Mouse (Mus musculus): ENCODE results near the gene Olfr520.
A peak's percentile ranks its signal among the peaks of the same experiment; 100 is the strongest.
"Not testable (repeated sequence)": the region's sequence is repeated elsewhere in the genome, so short reads cannot be mapped to it uniquely, and the experiment has no call there.

The Olfr520 gene

DNA sequence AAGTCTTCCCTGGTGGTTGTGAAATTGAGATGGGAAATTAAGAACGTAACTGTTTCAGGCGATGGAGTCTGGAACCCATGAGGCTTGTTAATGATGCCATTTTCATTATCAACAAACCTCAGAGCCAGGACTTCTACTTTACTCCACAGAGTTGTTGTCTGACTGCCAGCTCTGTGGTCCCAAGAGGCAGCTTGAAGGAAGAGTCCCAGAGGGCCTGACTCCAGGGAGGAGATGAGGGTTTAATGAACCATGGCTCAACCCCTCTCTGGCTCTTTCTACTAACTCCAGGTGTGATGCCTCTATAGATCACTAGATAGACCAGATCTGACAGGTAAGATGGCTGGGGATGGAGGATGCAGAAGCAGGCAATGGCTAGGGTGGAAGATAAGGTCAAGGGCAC, at the start of gene Olfr520:
Olfr520 (plus strand) TSS at position 301 of the 400 bp plus-strand sequence.
- no peak for DNase-seq (ENCODE audit: low read depth, low spot score)

DNA sequence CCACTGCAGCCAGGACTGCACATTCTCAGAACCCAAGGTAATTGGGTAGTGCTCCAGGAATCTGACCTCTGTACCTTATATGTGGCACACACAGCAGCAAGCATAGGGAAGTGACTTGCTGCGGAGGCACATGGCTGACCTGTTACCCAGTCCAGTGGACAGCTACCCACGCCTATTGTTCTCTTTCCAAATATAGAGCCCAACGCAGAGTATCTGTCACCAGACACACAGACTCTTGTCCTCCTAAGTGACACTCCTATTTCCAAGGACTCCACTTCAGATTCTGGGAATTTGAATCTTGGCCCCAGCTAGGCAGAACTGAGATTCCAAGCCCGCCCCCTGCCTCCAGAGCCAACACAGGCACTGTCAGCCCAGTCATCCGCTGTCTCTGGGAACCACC, 49.3 kb upstream of the Olfr520 start:
- no peak for DNase-seq (ENCODE audit: low read depth, low spot score)

DNA sequence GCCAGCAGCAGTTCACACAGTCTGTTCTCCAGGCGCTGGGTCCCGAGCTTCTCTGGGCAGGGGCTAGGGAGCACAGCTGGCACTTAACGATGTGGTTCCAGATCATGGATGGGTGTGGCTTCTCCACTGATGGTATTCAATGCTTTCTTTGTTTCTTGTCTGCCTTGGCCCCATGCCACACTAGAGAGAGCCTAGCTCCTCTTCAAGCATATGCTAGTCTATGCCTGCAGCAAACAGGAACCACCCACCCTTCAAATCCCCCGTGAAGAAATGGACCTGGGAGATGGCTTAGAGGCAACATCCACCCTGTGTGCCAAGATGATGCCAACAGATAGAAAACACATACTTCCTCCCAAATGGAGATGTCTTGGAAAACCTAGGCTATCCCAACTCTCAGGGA, 46.0 kb upstream of the Olfr520 start:
- no peak for DNase-seq (ENCODE audit: low read depth, low spot score)

DNA sequence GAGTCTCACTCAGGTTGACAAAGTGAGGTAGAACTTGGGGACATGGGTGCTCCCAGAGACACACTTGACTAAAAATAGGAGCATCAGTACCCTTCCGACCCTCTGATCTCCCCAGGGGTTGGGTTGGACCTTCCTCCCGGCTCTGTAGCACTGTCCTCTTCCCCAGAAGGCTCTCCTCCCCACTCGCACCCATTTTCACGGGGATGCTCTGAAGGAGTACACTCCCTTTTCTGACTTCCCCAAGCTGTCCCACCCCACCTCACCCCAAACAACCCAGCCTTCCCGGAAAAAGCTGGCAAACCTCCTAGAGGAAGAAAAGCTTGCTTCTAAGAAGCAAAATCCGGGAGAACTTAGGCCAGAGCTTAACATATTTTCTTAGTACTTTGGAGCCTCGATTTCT, 39.3 kb upstream of the Olfr520 start:
- no peak for DNase-seq (ENCODE audit: low read depth, low spot score)

DNA sequence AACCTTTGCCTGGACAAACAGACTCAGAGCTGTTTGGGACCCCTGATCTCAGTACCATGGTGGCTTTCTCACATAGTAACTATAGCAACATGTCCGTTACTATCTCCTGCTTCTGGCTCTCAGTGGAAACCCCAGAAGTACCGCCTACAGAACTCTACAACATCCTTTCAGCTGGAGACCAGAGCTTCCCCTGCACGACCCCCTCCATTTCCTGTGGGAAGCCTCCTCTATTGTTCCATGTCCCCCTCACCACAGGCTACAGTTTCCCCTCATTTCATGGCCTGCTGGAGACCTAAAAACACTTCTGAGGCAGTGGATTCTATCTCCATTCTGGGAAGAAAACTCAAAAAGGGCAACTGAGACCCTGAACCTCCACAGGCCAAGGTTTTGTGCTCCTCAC, 37.7 kb upstream of the Olfr520 start:
- DNase-seq (ENCODE audit: low read depth, low spot score) = no peak

DNA sequence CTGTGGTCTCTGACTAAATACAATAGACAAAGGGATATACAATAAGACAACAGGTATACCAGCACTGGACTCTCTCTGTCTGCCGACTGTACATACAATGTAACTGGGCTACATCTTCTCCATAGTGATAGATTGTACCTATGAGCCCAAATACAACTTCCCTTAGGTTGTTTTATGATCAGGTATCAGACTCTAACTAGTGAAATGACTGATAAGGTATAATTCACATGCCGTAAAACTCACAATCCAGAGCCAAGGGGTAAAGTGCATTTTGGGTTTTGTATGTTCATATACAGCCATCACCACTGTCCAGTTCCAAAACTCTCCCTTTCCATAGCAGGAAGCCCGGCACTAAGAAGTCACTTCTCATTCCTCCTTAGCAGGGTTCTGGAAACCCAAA, 36.7 kb upstream of the Olfr520 start:
- no peak for DNase-seq (ENCODE audit: low read depth, low spot score)

DNA sequence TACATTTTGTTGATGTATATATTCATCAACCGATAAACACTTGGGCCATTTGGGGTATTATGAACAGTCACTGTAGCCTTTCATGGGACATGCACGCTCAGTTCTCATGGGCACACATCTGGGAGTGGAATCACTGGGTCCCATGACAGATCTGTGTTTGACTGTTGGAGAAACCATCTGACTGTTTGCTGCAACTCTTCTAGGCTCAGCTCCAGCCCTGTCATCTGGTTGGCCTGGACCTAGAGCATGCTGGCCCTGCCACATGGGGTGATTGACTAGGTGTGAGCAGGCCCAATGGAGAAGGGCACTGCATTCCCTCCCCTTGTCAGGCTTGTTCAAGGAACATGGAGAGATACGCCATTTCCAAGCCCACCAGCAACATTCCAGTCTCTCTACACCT, 36.1 kb upstream of the Olfr520 start:
- DNase-seq (ENCODE audit: low read depth, low spot score) = no peak

DNA sequence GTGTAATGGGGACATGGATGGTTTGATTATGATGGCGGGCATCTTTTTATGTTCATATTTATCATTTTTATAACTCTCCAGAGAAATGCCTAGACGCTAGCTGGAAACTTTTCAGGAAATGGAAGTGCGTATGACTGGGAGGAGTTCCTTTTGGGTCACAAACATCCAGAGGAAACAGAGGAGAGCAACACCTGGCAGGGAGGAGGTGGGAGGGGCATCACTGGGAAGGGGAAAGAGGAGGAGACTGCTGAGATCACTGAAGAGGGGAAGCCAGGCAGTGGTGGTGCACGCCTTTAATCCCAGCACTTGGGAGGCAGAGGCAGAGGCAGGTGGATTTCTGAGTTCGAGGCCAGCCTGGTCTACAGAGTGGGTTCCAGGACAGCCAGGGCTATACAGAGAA, 35.6 kb upstream of the Olfr520 start:
- DNase-seq (ENCODE audit: low read depth, low spot score) = not testable (repeated sequence)

DNA sequence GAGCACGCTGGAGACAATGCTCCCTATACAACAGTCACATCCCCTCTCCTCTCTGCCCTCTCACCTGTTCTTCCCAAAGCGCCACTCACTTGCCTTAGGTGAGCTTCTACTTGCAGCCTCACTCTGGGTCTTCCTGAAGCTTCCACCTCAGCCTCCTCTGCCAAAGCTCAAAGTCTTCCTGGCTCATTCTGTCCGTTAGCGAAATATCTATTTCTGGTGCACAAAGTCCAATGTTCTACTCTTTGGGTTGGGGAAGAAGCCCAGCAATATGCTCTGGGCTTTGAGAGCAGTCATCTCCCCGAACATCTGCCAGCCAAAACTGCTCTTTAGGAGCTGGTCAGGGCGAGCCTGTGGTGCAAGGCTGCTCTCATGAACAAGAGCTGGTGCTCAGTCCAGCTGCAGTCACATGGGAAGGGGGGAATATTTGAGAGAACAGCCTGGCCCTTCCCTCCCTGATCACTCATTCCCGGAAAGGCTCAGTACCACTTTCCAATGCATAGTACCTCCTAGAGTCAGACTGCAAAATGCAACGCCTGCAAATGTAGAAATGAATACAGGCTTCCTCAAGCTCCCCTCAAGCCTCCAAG, 34.5 kb upstream of the Olfr520 start:
- no peak for DNase-seq (ENCODE audit: low read depth, low spot score)

DNA sequence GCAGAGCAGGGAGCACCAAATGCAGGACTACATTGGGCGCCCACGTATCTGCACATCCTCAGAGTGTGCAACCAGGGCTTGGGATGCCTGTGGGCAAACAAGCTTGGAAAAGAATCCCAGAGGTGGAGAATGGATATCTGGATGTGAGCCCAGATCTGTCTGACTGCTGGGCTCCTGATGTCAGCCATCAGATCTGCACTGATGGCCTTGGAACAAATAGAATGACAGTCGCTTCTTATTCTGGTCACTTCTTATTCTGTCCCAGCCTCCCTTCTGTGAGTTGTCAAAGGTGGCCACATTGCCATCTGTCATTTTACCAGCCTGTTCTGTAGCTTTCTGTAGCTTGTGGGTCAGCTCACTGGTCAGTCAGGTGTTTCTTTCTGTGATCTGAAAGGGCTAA, 31.5 kb upstream of the Olfr520 start:
- DNase-seq (ENCODE audit: low read depth, low spot score) = no peak

DNA sequence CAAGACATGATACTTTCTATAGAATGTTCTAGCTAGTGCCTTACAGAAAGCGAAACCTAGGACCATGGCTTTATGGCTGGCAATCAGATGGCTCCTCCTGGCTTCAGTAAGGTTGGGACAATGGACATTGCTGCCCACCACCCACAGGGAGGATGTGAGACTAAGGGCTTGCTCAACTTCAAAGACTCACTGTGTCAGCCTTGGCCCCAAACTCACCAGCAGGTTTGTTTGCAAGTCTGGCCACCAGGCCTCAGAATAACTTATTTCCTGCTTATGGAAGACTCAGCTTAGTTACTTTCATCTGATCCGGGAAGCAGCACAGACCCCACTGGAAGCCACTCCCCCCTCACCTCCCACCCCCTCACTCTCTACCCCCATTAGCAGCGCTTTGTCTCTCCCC, 31.0 kb upstream of the Olfr520 start:
- no peak for DNase-seq (ENCODE audit: low read depth, low spot score)

DNA sequence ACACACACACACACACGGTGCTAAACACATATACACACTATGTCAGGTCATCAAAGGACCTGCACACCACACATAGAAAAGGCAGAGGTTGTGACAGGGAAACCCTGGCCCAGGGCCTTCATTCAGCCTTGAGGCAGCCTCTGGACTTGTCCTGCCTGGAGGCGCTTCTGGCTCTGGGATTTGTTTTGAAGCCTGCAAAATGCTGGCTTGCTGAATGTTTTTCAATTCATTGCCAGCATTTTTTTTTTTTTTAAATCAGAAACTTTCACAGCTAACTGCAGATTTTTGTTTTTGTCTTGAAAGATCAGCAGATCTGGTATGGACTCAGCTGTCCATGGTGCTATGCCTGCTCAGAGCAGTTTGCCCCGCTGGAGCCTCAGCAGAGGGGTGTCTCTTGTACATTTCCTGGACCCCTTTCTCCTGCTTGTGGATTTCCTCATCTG, 30.3 kb upstream of the Olfr520 start:
- no peak for DNase-seq (ENCODE audit: low read depth, low spot score)

DNA sequence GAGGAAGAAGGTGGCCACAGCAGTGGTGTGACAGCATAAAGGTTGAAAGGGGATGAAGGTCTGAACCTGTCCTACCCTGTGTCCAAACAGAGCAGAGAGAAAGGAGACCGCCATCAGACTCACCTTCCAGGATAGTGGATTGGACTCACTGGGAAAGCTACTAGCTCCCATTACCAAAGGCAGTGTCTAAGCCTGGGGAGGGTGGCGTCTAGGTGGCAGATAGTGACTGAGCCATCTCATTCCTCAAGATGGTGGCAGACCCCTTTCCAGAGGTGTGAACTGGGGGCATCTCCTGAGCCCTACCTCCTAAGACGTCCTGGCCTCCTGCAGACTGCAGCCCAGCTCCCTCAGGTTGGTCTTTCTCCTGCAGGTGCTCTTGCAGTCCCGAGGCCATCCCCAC, 29.4 kb upstream of the Olfr520 start:
- DNase-seq (ENCODE audit: low read depth, low spot score) = no peak

DNA sequence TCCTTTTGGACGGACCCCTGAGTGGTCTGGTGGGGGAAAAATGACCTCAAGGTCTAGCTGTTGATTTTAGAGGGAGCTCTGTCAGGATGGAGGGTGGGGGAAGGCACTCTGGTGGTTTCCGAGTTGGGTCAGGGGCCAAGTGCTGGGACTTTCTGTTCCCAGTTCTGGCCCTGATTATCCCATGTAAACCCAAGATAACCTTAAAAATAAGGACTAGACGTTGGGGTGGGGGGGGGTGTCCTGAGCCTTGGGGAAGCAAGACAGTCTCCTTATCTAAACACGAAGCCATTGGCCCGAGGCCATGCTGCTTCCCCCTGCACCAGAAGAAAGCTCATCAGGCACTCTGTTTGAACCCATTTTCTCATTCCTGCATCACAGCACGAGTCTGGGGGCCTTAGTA, 27.9 kb upstream of the Olfr520 start:
- DNase-seq (ENCODE audit: low read depth, low spot score) = no peak

DNA sequence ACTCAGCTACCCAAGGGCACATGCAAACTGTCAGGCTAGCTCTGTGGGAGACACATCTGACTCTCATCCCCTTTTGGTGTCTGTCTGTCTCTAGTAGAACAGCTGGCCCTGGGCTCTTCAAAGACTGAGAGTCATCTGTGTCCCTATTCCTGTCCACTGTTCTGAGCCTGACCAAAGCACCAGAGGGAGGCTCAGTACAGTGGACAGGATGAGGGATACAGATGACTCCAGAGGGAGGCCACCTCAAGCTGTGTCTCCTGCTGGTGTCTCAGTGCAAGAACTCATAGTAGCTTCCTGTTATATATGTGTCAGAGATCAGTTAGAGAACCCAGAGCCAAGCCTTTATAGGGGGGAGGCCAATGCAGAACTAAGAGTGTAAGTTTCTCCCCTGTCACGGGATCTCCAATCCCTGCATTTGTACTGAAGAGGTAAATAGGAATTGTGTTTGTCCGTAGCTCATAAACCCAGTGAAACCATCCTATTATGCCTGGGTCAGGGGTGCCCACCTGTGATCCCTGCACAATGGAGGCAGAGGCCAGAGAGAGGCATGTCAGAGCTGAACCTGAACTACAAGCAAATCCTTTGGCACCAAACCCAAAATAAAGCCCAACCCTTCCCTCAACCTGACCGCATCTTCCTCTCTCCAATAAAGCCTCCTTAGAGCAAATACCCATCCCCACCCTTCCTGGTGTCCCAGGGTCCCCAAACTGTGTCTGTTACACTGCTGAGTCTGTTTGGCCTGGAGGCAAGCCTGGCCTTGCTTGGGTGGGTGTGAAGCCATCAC, 25.1 kb upstream of the Olfr520 start:
- DNase-seq (ENCODE audit: low read depth, low spot score) = no peak

DNA sequence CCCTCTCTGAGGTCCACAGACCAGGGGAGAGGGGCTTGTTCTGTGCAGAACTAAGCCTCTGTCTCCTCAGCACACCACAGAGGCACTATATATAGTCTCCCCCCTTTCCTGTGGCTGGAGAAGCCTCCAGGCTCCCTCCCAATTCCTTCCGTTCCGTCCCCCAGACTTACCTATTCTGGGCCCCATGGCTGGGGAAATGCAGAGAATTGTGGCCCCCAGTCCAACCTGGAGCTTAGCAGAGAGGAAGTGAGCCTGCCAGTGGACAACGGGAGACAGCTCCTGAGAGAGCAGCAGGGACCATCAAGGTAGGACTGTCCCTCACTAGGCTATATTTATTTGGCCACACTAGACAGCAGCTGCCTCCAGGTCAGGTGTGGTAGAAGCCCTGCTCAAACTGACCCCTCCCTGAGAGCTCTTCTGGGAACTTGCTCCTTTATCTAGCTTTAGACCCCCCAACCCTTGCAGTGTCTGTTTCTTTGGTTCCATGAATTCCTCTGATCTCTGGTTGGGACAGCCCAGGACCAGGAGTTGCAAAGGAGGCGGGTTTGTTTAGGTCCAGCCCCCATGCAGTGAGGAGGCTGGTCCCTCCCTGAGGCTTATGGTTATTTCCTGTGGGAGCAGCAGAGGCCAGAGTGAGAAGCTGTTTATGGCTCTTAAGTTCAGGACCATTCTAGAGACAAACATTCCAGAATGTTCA, 23.6 kb upstream of the Olfr520 start:
- DNase-seq (ENCODE audit: low read depth, low spot score) = no peak

DNA sequence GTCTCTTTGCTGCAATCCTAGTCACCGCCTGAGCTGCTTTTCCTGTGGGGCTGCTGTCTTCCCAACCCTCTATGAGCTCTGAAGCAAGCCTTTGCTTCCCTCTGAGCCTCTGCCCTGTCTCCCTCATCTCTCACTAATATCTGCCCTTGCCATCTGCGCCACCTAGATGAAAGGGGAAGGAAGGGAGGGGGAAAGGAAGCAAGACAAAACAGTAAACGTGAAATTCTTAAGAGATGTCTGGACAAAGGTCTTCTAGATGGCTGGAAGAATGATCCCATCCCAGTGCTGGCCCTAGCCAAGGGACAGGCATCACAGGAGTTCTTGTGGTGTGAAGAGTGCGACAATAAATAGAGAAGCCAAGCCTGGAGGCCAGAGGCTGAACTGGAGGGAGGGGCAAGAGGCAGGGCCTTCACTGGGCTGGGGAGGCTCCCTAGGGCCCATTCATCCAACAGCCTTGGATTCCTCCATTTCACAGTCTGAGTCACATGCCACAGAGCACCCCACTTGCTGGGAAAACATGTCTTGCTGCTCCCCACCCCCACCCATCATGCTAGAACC, 23.0 kb upstream of the Olfr520 start:
- no peak for DNase-seq (ENCODE audit: low read depth, low spot score)

DNA sequence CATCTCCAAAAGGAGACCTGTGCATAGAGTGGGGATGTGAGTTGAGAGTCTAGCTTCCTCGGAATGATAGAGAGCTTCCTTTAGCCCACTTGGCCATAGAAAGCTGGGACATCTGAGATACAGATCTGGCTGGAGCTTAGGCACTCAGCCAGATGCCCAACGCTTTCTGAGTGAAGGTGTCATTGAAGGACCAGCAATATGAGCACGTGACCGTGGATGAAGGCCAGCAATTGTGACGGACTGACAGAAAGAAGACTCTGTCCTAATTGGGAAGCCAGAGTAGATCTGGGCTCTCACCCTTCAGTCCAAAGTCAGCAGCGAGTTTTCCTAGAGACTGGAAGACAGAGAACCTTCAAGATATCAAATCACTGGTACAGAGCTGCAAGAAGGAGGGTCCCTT, 22.4 kb upstream of the Olfr520 start:
- DNase-seq (ENCODE audit: low read depth, low spot score) = no peak

DNA sequence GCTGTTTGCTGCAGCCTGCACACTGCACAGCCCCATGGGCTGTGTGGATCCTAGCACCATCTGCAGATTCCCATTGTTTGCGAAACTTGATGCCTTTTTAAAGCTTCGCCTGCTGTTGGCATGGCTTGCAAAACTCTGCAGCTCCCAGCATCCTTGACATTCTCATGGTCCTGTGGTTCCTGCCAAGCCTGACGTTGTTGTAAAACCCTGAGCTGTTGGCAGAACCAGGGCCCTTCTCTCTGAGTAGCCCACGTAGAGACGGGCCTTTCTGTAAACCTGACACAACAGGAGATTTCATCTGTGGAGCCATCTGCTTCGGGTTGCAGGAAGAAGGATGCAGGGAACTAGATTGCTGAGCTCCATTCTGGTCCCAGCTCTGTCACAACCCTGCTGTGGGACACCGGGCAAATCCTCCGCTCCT, 21.8 kb upstream of the Olfr520 start:
- no peak for DNase-seq (ENCODE audit: low read depth, low spot score)

DNA sequence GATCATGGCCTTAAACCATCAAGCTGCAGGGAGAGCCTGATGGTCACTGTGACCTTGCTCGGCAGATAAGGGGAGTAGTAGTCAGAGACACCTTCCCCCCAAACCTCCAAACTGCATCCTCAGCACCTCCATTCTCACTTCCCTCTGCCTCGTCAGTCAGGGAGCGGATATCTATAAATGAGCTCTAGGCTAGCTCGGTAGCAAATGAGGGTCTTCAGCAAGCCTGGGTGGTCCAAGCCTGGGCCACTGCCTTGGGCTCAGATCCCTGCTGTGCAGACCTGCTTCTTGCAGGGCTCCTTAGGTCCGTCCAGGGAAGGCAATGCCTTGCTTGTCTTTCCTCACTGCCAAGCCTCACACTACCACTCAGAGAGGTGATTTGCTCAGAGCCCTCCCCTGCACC, 21.3 kb upstream of the Olfr520 start:
- no peak for DNase-seq (ENCODE audit: low read depth, low spot score)

DNA sequence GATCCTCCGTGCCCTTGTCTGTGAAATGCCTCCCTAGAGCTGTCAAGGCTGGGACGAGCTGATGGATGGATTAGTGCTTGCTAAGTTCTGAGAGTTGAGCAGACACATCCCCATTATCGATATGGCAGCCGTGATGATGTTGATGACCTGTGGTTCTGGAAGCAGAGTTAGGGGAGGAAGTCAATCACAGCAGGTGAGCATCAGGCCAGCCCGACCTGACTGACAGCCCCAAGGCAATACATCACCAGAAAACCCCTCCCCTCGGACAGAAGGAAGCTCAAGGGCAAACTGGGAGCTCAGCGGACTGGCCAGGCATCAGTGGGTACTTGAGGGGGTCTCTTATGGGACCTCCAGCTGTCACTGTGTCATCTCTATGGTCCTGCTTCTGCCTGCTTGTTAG, 20.1 kb upstream of the Olfr520 start:
- no peak for DNase-seq (ENCODE audit: low read depth, low spot score)

DNA sequence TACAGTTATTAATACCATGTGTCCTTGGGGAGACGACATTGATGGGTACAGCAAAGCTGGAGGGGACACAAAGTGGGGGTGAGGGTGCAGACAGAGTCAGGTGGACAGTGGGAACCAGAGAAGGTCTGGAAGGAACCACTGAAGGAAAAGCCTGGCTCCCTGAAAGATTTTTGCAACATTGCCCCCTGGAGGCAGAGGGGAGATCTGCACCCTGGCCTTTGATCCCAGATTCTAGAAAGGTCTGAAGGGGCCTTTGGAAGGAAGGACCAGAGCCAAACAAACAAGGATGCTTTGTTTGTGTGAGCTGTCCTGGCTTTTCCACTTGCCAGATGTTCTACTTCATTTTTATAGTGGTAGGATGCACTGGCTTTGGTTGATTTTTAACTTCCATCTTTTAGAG, 19.6 kb upstream of the Olfr520 start:
- peak; percentile 24 for DNase-seq (ENCODE audit: low read depth, low spot score)

DNA sequence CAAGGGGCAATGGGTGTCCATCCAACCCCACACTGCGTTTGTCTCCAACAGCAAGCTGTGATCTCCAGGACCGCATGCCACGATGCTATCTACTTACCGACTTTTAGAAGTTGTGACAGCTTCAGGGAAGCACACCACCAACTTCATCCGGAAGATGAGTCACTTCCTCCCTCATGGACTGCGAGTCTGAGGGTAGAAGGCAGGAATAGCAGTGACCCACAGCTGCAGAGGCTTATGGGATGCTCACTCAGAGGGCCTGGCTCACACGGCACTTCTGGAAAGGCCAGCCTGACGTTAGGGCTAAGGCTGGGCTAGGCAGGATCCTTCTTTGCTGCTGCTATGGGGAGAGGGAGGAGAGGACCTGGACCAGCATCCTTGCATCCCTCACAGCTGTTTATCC, 18.9 kb upstream of the Olfr520 start, which contains the start of gene Slco2b1:
Slco2b1 (minus strand) TSS at position 175 of the 400 bp plus-strand sequence.
- no peak for DNase-seq (ENCODE audit: low read depth, low spot score)
